Mouse (Mus musculus) testis, adult 2 months (tissue): ENCODE data around the gene Pcp4l1.

Source experiments
- CTCF ChIP-seq: fragments of 200-500 bp; IDR thresholded peaks from 2 replicates; pipeline ENCODE4 v1.5.1; 2012; ENCODE audit warnings: low read depth, mild to moderate bottlenecking, inconsistent platforms, low read length, moderate library complexity; ENCODE audit not compliant: control insufficient read depth, insufficient read depth, insufficient replicate concordance
- POLR2A ChIP-seq: fragments of 200-500 bp; IDR thresholded peaks from 2 replicates; pipeline ENCODE4 v1.6.1; 2012; ENCODE audit warnings: low read depth, mild to moderate bottlenecking, inconsistent platforms, low read length, moderate library complexity; ENCODE audit not compliant: control insufficient read depth

DNA sequence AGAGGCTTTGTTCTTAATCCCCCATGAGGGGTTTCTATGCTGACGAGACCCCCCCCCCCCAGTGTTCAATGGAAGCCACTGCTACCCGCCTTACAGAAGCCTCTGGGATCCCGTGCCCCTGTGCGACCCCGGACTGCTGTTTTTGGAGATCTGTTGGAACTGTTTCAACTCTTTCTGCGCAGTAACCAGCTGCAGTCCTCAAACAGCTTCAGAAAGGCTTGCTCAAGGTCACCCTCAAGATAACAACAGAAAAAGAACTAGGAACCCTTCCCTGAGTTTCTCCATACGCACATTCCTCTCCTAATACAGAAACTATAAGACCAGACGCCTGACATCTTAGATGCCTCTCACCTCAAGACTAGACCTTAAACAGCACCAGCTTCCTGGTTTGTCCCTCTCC, 7.0 kb downstream of the Pcp4l1 start:
- TF ChIP-seq CTCF = no peak
- no peak for TF ChIP-seq POLR2A
